Mouse (Mus musculus): ENCODE data around the gene Hcn4. TPM values are rescaled to one million over a fixed set of nuclear protein-coding genes. Genes with fewer than 3 reads are reported as not detected.

Gene Hcn4
- polyA plus RNA-seq, 1 experiment: 0.01 TPM

- H3K79me2 ChIP-seq (ENCODE audit: control insufficient read depth, insufficient read depth): no peaks in the 10 kb centered on the region
- H3ac ChIP-seq (ENCODE audit: control insufficient read depth, insufficient read length): no peak overlapping the region
- no peaks in the 10 kb centered on the region for H3K36me3 ChIP-seq (ENCODE audit: control insufficient read depth, insufficient read depth)
- peaks cover 78% of the 10 kb centered on the region for H3K27me3 ChIP-seq (ENCODE audit: control insufficient read depth, insufficient read depth, insufficient read length)
- H3K4me3 ChIP-seq: no peak overlapping the region
- H3K4me2 ChIP-seq (ENCODE audit: low read depth): no peak overlapping the region
- TF ChIP-seq TCF3 (IDR thresholded peaks at IDR 0.05; ENCODE audit: insufficient read length, low read depth) (no peak), SRF (IDR thresholded peaks at IDR 0.05; ENCODE audit: control insufficient read depth, insufficient read length, low read depth) (no peak), CEBPB (IDR thresholded peaks at IDR 0.05; ENCODE audit: insufficient read depth, poor library complexity, severe bottlenecking) (no peak), MYOD1 (IDR thresholded peaks at IDR 0.05; ENCODE audit: control insufficient read depth in 1 of 3, insufficient read length in 2 of 3, low read depth in 2 of 3) (no peak), POLR2AphosphoS2 (IDR thresholded peaks at IDR 0.05; ENCODE audit: insufficient read length, low read depth) (no peak), POLR2A (IDR thresholded peaks at IDR 0.05; ENCODE audit: insufficient read length, low read depth) (no peak), MAX (IDR thresholded peaks at IDR 0.05; ENCODE audit: low read depth) (no peak), TCF12 (IDR thresholded peaks at IDR 0.05; ENCODE audit: insufficient read depth, poor library complexity, severe bottlenecking) (no peak), USF1 (IDR thresholded peaks at IDR 0.05; ENCODE audit: low read depth) (no peak)
Observed at GRCm38 (mm10) chr9:58798155-58798554, 25.1 kb upstream of the Hcn4 start.

GRCm38 (mm10) chr9:58801441-58801840 lies 21.8 kb upstream of the Hcn4 start:
- Histone ChIP-seq H3ac (ENCODE audit: control insufficient read depth, insufficient read length) (no peak overlapping the region), H3K4me3 (no peak overlapping the region), H3K36me3 (ENCODE audit: control insufficient read depth, insufficient read depth) (no peaks in the 10 kb centered on the region), H3K79me2 (ENCODE audit: control insufficient read depth, insufficient read depth) (no peaks in the 10 kb centered on the region), H3K27me3 (ENCODE audit: control insufficient read depth, insufficient read depth, insufficient read length) (peaks cover 66% of the 10 kb centered on the region), H3K4me2 (ENCODE audit: low read depth) (no peak overlapping the region)
- TF ChIP-seq REST (IDR thresholded peaks at IDR 0.05; ENCODE audit: insufficient read depth, insufficient read length) (no peak), TCF12 (IDR thresholded peaks at IDR 0.05; ENCODE audit: insufficient read depth, poor library complexity, severe bottlenecking) (no peak), POLR2A (IDR thresholded peaks at IDR 0.05; ENCODE audit: insufficient read length, low read depth) (no peak), POLR2AphosphoS2 (IDR thresholded peaks at IDR 0.05; ENCODE audit: insufficient read length, low read depth) (no peak), USF1 (IDR thresholded peaks at IDR 0.05; ENCODE audit: low read depth) (no peak), CEBPB (IDR thresholded peaks at IDR 0.05; ENCODE audit: insufficient read depth, poor library complexity, severe bottlenecking) (no peak), TCF3 (IDR thresholded peaks at IDR 0.05; ENCODE audit: insufficient read length, low read depth) (no peak), SRF (IDR thresholded peaks at IDR 0.05; ENCODE audit: control insufficient read depth, insufficient read length, low read depth) (no peak), MYOG (IDR thresholded peaks at IDR 0.05; ENCODE audit: control insufficient read depth in 1 of 3, insufficient read depth in 1 of 3, insufficient read length in 2 of 3, low read depth in 2 of 3) (no peak), E2F4 (IDR thresholded peaks at IDR 0.05; ENCODE audit: insufficient read depth) (no peak), MAX (IDR thresholded peaks at IDR 0.05; ENCODE audit: low read depth) (no peak), MYOD1 (IDR thresholded peaks at IDR 0.05; ENCODE audit: control insufficient read depth in 1 of 3, insufficient read length in 2 of 3, low read depth in 2 of 3) (no peak)

GRCm38 (mm10) chr9:58802294-58802693 lies 20.9 kb upstream of the Hcn4 start:
- no peak for TF ChIP-seq E2F4 (IDR thresholded peaks at IDR 0.05; ENCODE audit: insufficient read depth)
- no peak overlapping the region for H3ac ChIP-seq (ENCODE audit: control insufficient read depth, insufficient read length)
- H3K4me3 ChIP-seq: no peak overlapping the region
- H3K79me2 ChIP-seq (ENCODE audit: control insufficient read depth, insufficient read depth): no peaks in the 10 kb centered on the region
- no peaks in the 10 kb centered on the region for H3K36me3 ChIP-seq (ENCODE audit: control insufficient read depth, insufficient read depth)
- H3K27me3 ChIP-seq (ENCODE audit: control insufficient read depth, insufficient read depth, insufficient read length): peaks cover 63% of the 10 kb centered on the region
- H3K4me2 ChIP-seq (ENCODE audit: low read depth): no peak overlapping the region

- Histone ChIP-seq H3K4me3 (no peak overlapping the region), H3K27me3 (ENCODE audit: control insufficient read depth, insufficient read depth, insufficient read length) (peaks cover 61% of the 10 kb centered on the region), H3ac (ENCODE audit: control insufficient read depth, insufficient read length) (no peak overlapping the region), H3K4me2 (ENCODE audit: low read depth) (no peak overlapping the region), H3K79me2 (ENCODE audit: control insufficient read depth, insufficient read depth) (no peaks in the 10 kb centered on the region), H3K36me3 (ENCODE audit: control insufficient read depth, insufficient read depth) (no peaks in the 10 kb centered on the region)
- no peak for TF ChIP-seq MYOD1 (IDR thresholded peaks at IDR 0.05; ENCODE audit: control insufficient read depth in 1 of 3, insufficient read length in 2 of 3, low read depth in 2 of 3)
- TF ChIP-seq POLR2AphosphoS2 (IDR thresholded peaks at IDR 0.05; ENCODE audit: insufficient read length, low read depth): no peak
- TF ChIP-seq MYOG (IDR thresholded peaks at IDR 0.05; ENCODE audit: control insufficient read depth in 1 of 3, insufficient read depth in 1 of 3, insufficient read length in 2 of 3, low read depth in 2 of 3): no peak
- TF ChIP-seq TCF3 (IDR thresholded peaks at IDR 0.05; ENCODE audit: insufficient read length, low read depth): no peak
- TF ChIP-seq USF1 (IDR thresholded peaks at IDR 0.05; ENCODE audit: low read depth): no peak
- no peak for TF ChIP-seq MAX (IDR thresholded peaks at IDR 0.05; ENCODE audit: low read depth)
Observed at GRCm38 (mm10) chr9:58802802-58803201, 20.4 kb upstream of the Hcn4 start.

- H3K79me2 ChIP-seq (ENCODE audit: control insufficient read depth, insufficient read depth): no peaks in the 10 kb centered on the region
- H3K4me2 ChIP-seq (ENCODE audit: low read depth): no peak overlapping the region
- H3K4me3 ChIP-seq: no peak overlapping the region
- TF ChIP-seq USF1 (IDR thresholded peaks at IDR 0.05; ENCODE audit: low read depth) (no peak), POLR2A (IDR thresholded peaks at IDR 0.05; ENCODE audit: insufficient read length, low read depth) (no peak), CEBPB (IDR thresholded peaks at IDR 0.05; ENCODE audit: insufficient read depth, poor library complexity, severe bottlenecking) (no peak), MYOD1 (IDR thresholded peaks at IDR 0.05; ENCODE audit: control insufficient read depth in 1 of 3, insufficient read length in 2 of 3, low read depth in 2 of 3) (no peak), E2F4 (IDR thresholded peaks at IDR 0.05; ENCODE audit: insufficient read depth) (no peak), MYOG (IDR thresholded peaks at IDR 0.05; ENCODE audit: control insufficient read depth in 1 of 3, insufficient read depth in 1 of 3, insufficient read length in 2 of 3, low read depth in 2 of 3) (no peak), TCF12 (IDR thresholded peaks at IDR 0.05; ENCODE audit: insufficient read depth, poor library complexity, severe bottlenecking) (no peak), TCF3 (IDR thresholded peaks at IDR 0.05; ENCODE audit: insufficient read length, low read depth) (no peak), POLR2AphosphoS2 (IDR thresholded peaks at IDR 0.05; ENCODE audit: insufficient read length, low read depth) (no peak), REST (IDR thresholded peaks at IDR 0.05; ENCODE audit: insufficient read depth, insufficient read length) (no peak), MAX (IDR thresholded peaks at IDR 0.05; ENCODE audit: low read depth) (no peak), SRF (IDR thresholded peaks at IDR 0.05; ENCODE audit: control insufficient read depth, insufficient read length, low read depth) (no peak)
- H3K27me3 ChIP-seq (ENCODE audit: control insufficient read depth, insufficient read depth, insufficient read length): peaks cover 42% of the 10 kb centered on the region
- no peak overlapping the region for H3ac ChIP-seq (ENCODE audit: control insufficient read depth, insufficient read length)
- no peaks in the 10 kb centered on the region for H3K36me3 ChIP-seq (ENCODE audit: control insufficient read depth, insufficient read depth)
Observed at GRCm38 (mm10) chr9:58805601-58806318, 17.5 kb upstream of the Hcn4 start.

Measured in myocyte (in vitro differentiated cells).